Mouse (Mus musculus) stomach, postnatal 0 days (tissue): ENCODE measurements around the gene Ap1s3.

ENCODE experiments used
- CTCF ChIP-seq: IDR thresholded peaks from 2 replicates; pipeline ENCODE4 v1.5.1; 2016; ENCODE audit warnings: antibody characterized with exemption, low read depth, mild to moderate bottlenecking, moderate library complexity
- EP300 ChIP-seq: optimal IDR thresholded peaks from 2 replicates; pipeline ENCODE3; 2016; ENCODE audit warnings: antibody characterized with exemption

GRCm38 (mm10) chr1:79589971-79590763 is 81.6 kb downstream of the Ap1s3 start:
- no peak for TF ChIP-seq CTCF
- TF ChIP-seq EP300: no peak
